Mouse (Mus musculus) ES-Bruce4 (cell line): ENCODE measurements around the gene Rtkn. TPM values are rescaled to one million over a fixed set of nuclear protein-coding genes. Genes with fewer than 3 reads are reported as not detected.

ENCODE experiments used
- H3K27ac ChIP-seq: 2 replicates; pipeline ENCODE4 v1.5.1; 2012; ENCODE audit warnings: low read length, inconsistent platforms; ENCODE audit not compliant: insufficient read depth
- H3K27me3 ChIP-seq: 2 replicates; pipeline ENCODE4 v1.6.1; 2012; ENCODE audit warnings: mild to moderate bottlenecking, low read length, inconsistent platforms; ENCODE audit not compliant: control insufficient read depth, poor library complexity, insufficient read depth, severe bottlenecking
- H3K36me3 ChIP-seq: 2 replicates; pipeline ENCODE4 v1.6.1; 2012; ENCODE audit warnings: inconsistent platforms, mild to moderate bottlenecking, low read length, moderate library complexity; ENCODE audit not compliant: control insufficient read depth, poor library complexity, insufficient read depth, severe bottlenecking
- H3K4me1 ChIP-seq: one replicate; pipeline ENCODE4 v1.8.1; 2011; ENCODE audit warnings: low read length; ENCODE audit not compliant: control insufficient read depth, insufficient read depth
- H3K4me3 ChIP-seq: 2 replicates; pipeline ENCODE4 v1.5.1; 2011; ENCODE audit warnings: low read depth, mild to moderate bottlenecking, low read length
- H3K9ac ChIP-seq: 2 replicates; pipeline ENCODE4 v1.6.1; 2012; ENCODE audit warnings: low read depth, mild to moderate bottlenecking, inconsistent platforms; ENCODE audit not compliant: poor library complexity, severe bottlenecking
- H3K9me3 ChIP-seq: replicated peaks from 2 replicates; pipeline ENCODE4 v1.6.1; 2012; ENCODE audit warnings: mild to moderate bottlenecking, low read length, inconsistent platforms; ENCODE audit not compliant: control insufficient read depth, poor library complexity, insufficient read depth, severe bottlenecking
- CTCF ChIP-seq: IDR thresholded peaks from one replicate; pipeline ENCODE4 v1.8.1; 2011; ENCODE audit warnings: low read depth, low read length
- EP300 ChIP-seq: IDR thresholded peaks from 2 replicates; pipeline ENCODE4 v1.6.1; 2011; ENCODE audit warnings: low read depth, low read length; ENCODE audit not compliant: insufficient read depth
- POLR2A ChIP-seq: IDR thresholded peaks from one replicate; pipeline ENCODE4 v1.8.1; 2011; ENCODE audit warnings: low read length; ENCODE audit not compliant: insufficient read depth
- polyA plus RNA-seq: library from polyadenylated mRNA; stranded (reverse); fragments of >200 nt; gene quantifications from 2 replicates; pipeline ENCODE4 v1.2.4, GENCODE M21; 2011; ENCODE audit warnings: low read depth; ENCODE audit not compliant: missing spikeins, insufficient read depth, insufficient read length

Gene Rtkn
- polyA plus RNA-seq, 1 experiment, result 10.4 TPM

DNA sequence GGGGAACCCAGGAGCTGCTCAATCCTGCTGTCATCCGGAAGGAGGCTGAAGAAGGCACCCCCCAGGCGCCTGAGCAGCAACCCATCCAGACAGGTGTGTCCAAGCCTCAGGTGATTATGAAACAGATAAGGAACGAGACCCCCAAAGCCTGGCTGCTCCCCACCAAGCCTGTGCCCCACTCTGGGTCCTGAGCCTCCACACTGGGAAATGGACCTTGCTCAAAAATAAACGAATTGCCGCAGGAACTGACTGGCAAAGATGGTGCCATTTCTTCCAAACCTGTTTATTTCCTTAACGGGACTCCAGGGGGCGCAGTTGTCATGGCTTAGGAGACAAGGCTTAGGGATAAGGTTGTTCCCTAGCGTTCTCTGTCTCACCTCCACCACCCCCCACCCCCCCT, 27.4 kb downstream of the Rtkn start:
- Histone ChIP-seq H3K4me1 (no peaks in the 10 kb centered on the region), H3K36me3 (no peaks in the 10 kb centered on the region), H3K9ac (peak overlapping the region; percentile 56; the same call in 1 of the 2 replicates), H3K27me3 (no peaks in the 10 kb centered on the region), H3K27ac (no peak overlapping the region), H3K9me3 (no peaks in the 10 kb centered on the region), H3K4me3 (peak overlapping the region; percentile 64)
- peak; percentile 53 for TF ChIP-seq CTCF
- TF ChIP-seq POLR2A, result no peak
- TF ChIP-seq EP300, result no peak

DNA sequence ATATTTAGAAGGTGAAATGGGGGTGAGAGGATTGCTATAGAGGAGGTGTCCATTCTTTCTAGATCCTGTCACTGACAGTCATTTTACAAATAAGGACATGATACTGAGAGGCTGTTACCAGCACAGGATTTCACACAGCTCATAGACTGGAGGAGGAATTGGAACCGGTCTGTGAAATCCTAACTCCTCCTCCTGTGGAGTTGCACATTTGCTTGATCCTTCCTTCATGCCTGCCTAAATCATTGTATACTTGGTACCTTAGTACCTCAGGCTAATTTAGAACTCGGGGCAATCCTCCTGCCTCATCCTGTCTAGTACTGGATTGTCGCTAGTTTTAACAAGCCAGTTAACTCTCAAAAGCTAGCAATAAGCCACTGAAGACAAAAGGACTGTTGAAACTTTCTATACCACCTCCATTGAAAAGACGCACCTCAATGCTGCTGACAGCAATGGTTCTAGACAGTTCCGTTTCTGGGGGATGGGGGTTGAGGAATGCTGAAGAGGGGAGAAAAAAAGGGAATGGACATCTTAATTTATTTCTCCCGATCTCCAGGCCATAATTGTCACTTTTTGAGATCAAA, 29.9 kb downstream of the Rtkn start:
- TF ChIP-seq CTCF, result no peak
- no peak for TF ChIP-seq POLR2A
- Histone ChIP-seq H3K4me1 (no peaks in the 10 kb centered on the region), H3K4me3 (peak overlapping the region; percentile 31), H3K27me3 (no peaks in the 10 kb centered on the region), H3K9me3 (no peaks in the 10 kb centered on the region), H3K9ac (peak overlapping the region; percentile 60), H3K27ac (no peak overlapping the region), H3K36me3 (no peaks in the 10 kb centered on the region)

DNA sequence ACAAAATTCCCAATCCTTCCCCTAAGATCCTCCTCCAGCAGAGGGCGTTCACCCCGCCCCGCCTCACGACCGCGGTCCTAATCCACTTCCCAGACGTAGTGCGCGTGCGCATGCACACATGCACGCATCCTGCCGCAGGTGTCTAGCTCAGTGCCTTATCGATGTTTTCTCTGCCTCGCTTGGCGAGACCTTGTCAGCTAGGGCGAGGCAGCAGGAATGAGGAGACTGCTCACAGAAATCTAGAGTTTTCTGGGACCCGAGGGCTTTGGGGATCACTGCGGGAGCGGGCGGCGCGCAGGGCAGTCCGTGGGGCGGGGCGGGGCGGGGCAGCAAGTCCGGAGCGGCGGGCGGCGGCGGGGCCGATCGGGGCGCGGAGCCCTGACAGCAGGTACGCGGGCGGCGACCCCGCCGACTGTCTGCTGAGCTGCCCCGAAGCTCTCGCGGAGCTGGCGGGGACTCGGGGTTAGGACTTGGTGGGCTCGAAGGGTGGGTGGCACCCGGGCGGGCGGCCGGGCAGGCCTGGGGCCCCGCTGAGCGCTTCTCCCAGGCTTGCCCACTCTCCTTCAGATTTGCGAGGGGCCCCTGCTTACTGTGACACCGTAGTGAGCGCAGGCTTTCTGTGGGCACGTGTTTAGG, 30.5 kb downstream of the Rtkn start, which contains the start of gene Dctn1:
TSS of gene Dctn1 (plus strand) at position 314 of the 636 bp plus-strand sequence.
- Histone ChIP-seq H3K36me3 (no peaks in the 10 kb centered on the region), H3K27ac (no peak within 1 kb of the TSS), H3K9ac (peak within 1 kb of the TSS; percentile 60), H3K4me1 (no peaks in the 10 kb centered on the region), H3K4me3 (peak within 1 kb of the TSS; percentile 60), H3K9me3 (no peaks in the 10 kb centered on the region), H3K27me3 (no peaks in the 10 kb centered on the region)
- peak; percentile 56; the same call in 1 of the 2 replicates for TF ChIP-seq EP300
- peak; percentile 88 for TF ChIP-seq CTCF
- no peak for TF ChIP-seq POLR2A

DNA sequence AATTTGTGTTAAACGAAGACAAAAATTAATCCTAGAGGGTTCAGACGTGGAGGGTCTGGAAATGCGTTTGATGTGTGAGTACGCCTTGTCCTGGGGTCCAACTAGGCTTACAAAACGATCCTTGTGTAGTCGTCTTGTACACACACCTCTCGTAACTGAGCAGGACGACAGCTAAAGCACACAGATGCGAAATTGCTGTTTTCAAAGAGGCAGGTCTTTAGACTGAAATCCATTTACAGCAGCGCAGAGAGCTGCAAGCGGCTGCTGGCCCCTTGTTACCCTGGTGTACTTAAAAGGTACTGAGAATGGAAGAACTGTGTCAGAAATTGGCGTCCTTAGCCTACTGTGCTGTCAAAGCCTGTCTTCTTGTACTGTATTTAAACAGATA, 31.0 kb downstream of the Rtkn start:
- H3K4me1 ChIP-seq, result peaks cover 2% of the 10 kb centered on the region
- no peaks in the 10 kb centered on the region for H3K27me3 ChIP-seq
- H3K9ac ChIP-seq, result peak overlapping the region; percentile 60
- no peaks in the 10 kb centered on the region for H3K36me3 ChIP-seq
- TF ChIP-seq CTCF (no peak), POLR2A (no peak), EP300 (no peak)
- H3K9me3 ChIP-seq, result no peaks in the 10 kb centered on the region
- peak overlapping the region; percentile 60 for H3K4me3 ChIP-seq
- H3K27ac ChIP-seq, result no peak overlapping the region

DNA sequence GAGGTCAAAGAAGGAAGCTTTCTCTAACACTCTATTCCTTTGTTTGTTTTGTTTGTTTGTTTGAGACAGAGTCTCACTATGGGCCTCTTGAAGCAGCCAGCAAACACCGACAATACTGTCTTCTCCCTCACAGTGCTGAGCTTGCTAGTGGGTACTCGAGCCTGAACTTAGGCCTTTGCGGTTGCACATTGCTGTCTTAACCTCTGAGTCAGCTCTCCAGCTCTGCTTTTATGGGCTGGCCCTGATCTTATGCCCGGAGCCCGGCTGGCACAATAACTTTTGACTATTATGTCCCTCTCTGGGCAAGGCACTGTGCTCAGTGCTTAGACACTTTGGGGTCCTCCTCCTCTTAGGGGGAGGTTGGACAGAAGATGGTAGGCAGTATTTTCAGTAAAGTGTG, 34.6 kb downstream of the Rtkn start:
- H3K4me1 ChIP-seq, result peaks cover 5% of the 10 kb centered on the region
- TF ChIP-seq EP300, result no peak
- TF ChIP-seq POLR2A, result no peak
- H3K4me3 ChIP-seq, result no peak overlapping the region
- no peak overlapping the region for H3K27ac ChIP-seq
- H3K36me3 ChIP-seq, result no peaks in the 10 kb centered on the region
- H3K27me3 ChIP-seq, result no peaks in the 10 kb centered on the region
- no peak overlapping the region for H3K9ac ChIP-seq
- no peaks in the 10 kb centered on the region for H3K9me3 ChIP-seq

DNA sequence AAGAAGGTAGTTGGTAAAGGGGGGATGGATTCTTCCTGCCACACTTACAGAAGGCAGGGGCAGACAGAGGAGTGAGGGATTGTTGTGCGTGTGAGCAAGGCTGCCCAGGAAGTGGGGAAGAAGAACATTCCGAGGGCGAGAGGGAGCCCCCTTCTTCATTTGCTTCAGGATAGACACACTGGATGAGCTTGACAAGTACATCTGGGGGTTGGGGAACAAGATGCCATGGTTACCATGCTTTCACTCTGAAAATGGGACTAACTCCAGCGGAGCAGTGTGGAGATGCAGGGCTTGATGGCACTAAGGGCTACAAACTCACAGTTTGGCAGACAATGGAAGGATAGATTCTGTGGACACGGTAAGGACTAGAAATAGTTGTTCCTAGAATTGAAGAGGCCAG, 35.8 kb downstream of the Rtkn start:
- Histone ChIP-seq H3K27ac (no peak overlapping the region), H3K9me3 (no peaks in the 10 kb centered on the region), H3K36me3 (no peaks in the 10 kb centered on the region), H3K9ac (no peak overlapping the region), H3K27me3 (no peaks in the 10 kb centered on the region), H3K4me1 (peaks cover 5% of the 10 kb centered on the region), H3K4me3 (no peak overlapping the region)
- TF ChIP-seq CTCF (no peak), POLR2A (no peak), EP300 (no peak)
